Mouse (Mus musculus) limb, embryonic 14.5 days (tissue): ENCODE measurements around the gene Acot13. TPM values are rescaled to one million over a fixed set of nuclear protein-coding genes. Genes with fewer than 3 reads are reported as not detected.
A peak's percentile ranks its signal among the peaks of the same experiment; 100 is the strongest.

ENCODE experiments used
- ATAC-seq: fragments of 200-750 bp; cut with Nextera tagmentation; 2 replicates; pipeline ENCODE4 v1.8.0; 2017; ENCODE audit warnings: low read depth, moderate number of reproducible peaks, moderate TSS enrichment; ENCODE audit not compliant: low FRiP score
- DNase-seq: peaks from one replicate; pipeline ENCODE4 v3.0.0-alpha.2; 2015; ENCODE audit warnings: low spot score
- H3K27ac ChIP-seq: fragments of 300-500 bp; sonication (generic); replicated peaks from 2 replicates; pipeline ENCODE4 v1.5.1; 2014; ENCODE audit warnings: low read depth, mild to moderate bottlenecking, low read length, moderate library complexity, mixed read lengths
- H3K27me3 ChIP-seq: fragments of 300-500 bp; sonication (generic); 2 replicates; pipeline ENCODE4 v1.6.1; 2014; ENCODE audit warnings: low read length, mixed read lengths; ENCODE audit not compliant: control insufficient read depth, insufficient read depth
- H3K36me3 ChIP-seq: fragments of 300-500 bp; sonication (generic); 2 replicates; pipeline ENCODE4 v1.6.1; 2014; ENCODE audit warnings: mild to moderate bottlenecking, low read length, moderate library complexity, mixed read lengths; ENCODE audit not compliant: control insufficient read depth, insufficient read depth
- H3K4me1 ChIP-seq: fragments of 300-500 bp; sonication (generic); 2 replicates; pipeline ENCODE4 v1.6.1; 2014; ENCODE audit warnings: antibody characterized with exemption, low read length, mixed read lengths; ENCODE audit not compliant: control insufficient read depth, insufficient read depth
- H3K4me2 ChIP-seq: fragments of 300-500 bp; sonication (generic); replicated peaks from 2 replicates; pipeline ENCODE4 v1.6.1; 2014; ENCODE audit warnings: low read depth, mild to moderate bottlenecking, low read length, moderate library complexity; ENCODE audit not compliant: severe bottlenecking
- H3K4me3 ChIP-seq: fragments of 300-500 bp; sonication (generic); replicated peaks from 2 replicates; pipeline ENCODE4 v1.5.1; 2014; ENCODE audit warnings: low read length
- H3K9ac ChIP-seq: fragments of 300-500 bp; sonication (generic); 2 replicates; pipeline ENCODE4 v1.6.1; 2014; ENCODE audit warnings: mild to moderate bottlenecking, low read depth, low read length, moderate library complexity; ENCODE audit not compliant: severe bottlenecking
- H3K9me3 ChIP-seq: fragments of 300-500 bp; sonication (generic); 2 replicates; pipeline ENCODE4 v1.6.1; 2016; ENCODE audit warnings: low read length; ENCODE audit not compliant: control insufficient read depth
- POLR2A ChIP-seq: fragments of 200-500 bp; IDR thresholded peaks from 2 replicates; pipeline ENCODE4 v1.8.0; 2012; ENCODE audit warnings: inconsistent platforms, mild to moderate bottlenecking, moderate library complexity, borderline replicate concordance; ENCODE audit not compliant: insufficient read depth, insufficient read length; ENCODE audit errors: extremely low read depth
- WGBS: fragments of 180-500 bp; shearing (Covaris S2); extraction: QIAGEN DNeasy Blood & Tissue Kit; methylation state at CpG from one replicate; pipeline ENCODE4 v1.1.7; 2014; 5-methylcytosine and 5-hydroxymethylcytosine counted together
- polyA plus RNA-seq, 2 experiments: library from polyadenylated mRNA; depleted of rRNA in 1 of 2; stranded (reverse) in 1 of 2; unstranded in 1 of 2; fragments of >200 nt; fragmentation: Nextera tagmentation in 1 of 2; extraction: Ambion mirVana in 1 of 2; gene quantifications; 2 replicates each; pipeline versions ENCODE4 v1.2.1 to v1.2.3; 2012 to 2014

The Acot13 gene
- polyA plus RNA-seq (2012; rRNA removed) (35.5 and 44.8 TPM in 2 replicates), polyA plus RNA-seq (2014; fragmentation: Nextera tagmentation; extraction: Ambion mirVana) (70.5 and 76.7 TPM in 2 replicates)

DNA sequence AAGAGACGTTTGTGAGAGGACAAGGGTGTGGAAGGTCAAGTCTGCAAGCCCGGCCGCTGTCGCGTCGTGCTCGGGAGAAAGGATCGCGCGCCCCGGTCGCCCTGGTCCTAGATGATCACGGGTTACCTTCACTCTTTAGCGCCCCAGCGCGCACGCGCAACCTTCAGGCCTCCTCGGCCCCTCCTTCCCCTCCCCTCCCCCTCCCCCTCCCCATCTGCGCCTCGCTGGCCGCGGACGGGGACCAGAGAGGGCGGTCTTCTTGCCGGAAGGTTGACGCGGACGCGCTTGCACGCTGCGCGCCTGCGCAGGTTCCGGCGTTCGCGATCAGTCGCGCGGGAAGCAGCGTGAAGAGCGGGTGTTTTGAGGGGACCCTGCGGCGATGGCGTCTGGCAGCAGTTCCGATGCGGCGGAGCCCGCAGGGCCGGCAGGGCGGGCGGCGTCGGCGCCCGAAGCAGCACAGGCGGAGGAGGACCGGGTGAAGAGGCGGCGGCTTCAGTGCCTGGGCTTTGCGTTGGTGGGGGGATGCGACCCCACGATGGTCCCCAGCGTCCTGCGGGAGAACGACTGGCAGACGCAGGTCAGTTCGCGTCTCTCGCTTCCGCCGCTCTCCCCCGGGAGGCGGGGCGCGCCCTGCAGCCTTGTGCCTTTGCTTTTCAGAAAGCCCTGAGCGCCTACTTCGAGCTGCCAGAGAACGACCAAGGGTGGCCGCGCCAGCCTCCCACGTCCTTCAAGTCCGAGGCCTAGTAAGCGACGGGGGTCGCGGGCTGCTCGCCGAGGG is at the start of gene Acot13, which contains the start of gene Tdp2:
Gene Acot13, minus strand, starts transcription at position 188 of the 778 bp plus-strand sequence.
Gene Tdp2, plus strand, starts transcription at position 327 of the 778 bp plus-strand sequence.
- Histone ChIP-seq H3K27me3 (no peaks in the 10 kb centered on the region), H3K4me2 (peak within 1 kb of the TSS; percentile 74), H3K9ac (peak within 1 kb of the TSS; percentile 92), H3K4me3 (peak within 1 kb of the TSS; percentile 94), H3K27ac (peak within 1 kb of the TSS; percentile 86), H3K4me1 (peaks cover 20% of the 10 kb centered on the region), H3K9me3 (no peaks in the 10 kb centered on the region), H3K36me3 (peaks cover 4% of the 10 kb centered on the region; the same call in 1 of the 2 replicates)
- TF ChIP-seq POLR2A, result peak; percentile 85; the same call in 1 of the 2 replicates
- DNase-seq (peak; percentile 94), ATAC-seq (peak; percentile 96)
- WGBS, result under 1% methylated on average over 51 of the region's 90 CpGs

DNA sequence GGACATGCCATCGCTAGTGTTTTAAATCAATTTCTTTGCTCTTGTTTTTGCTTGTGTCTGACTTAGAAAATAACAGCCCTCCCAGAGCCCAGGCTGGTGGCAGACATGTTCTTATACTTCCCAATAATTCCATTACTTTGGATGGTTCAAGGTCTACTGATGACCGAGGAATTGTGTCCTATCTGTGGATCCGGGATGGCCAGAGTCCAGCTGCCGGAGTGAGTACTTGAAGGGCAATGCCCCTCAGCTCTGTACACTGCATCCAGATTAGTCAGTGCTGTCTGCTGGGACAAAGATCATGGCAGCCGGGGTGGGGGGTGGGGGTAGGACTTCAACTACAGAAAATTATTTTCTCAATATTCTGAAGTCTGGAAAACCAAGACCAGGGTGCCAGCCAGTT is 49.4 kb upstream of the Acot13 start:
- no peak overlapping the region for H3K27ac ChIP-seq
- no peaks in the 10 kb centered on the region for H3K27me3 ChIP-seq
- ATAC-seq, result no peak
- TF ChIP-seq POLR2A, result no peak
- WGBS, result 93% methylated on average over 5 of the region's 5 CpGs
- no peaks in the 10 kb centered on the region for H3K4me1 ChIP-seq
- H3K9me3 ChIP-seq, result no peaks in the 10 kb centered on the region; the same call in 1 of the 2 replicates
- no peak overlapping the region for H3K4me2 ChIP-seq
- no peak overlapping the region for H3K4me3 ChIP-seq
- DNase-seq, result no peak
- H3K36me3 ChIP-seq, result no peaks in the 10 kb centered on the region
- H3K9ac ChIP-seq, result no peak overlapping the region

DNA sequence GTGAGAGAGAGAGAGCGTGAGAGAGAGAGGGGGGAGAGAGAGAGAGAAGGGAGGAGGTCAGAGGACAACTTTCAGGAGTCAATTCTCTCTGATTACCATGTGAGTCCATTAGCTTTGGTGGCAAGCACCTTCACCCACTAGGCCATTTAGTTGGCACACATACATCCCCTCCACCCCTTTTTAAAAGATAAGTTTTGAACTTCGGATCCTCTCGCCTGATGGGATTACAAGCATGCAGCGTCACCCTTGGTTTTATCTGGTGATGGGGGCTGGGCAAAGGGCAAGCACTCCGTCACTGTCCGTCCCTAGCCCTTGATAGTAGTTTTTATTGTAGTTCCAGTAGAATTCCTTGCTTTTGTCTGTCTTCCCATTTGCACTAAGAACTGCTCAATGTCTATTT is 48.9 kb upstream of the Acot13 start:
- Histone ChIP-seq H3K4me3 (no peak overlapping the region), H3K4me1 (no peaks in the 10 kb centered on the region), H3K36me3 (no peaks in the 10 kb centered on the region), H3K27me3 (no peaks in the 10 kb centered on the region), H3K9me3 (no peaks in the 10 kb centered on the region; the same call in 1 of the 2 replicates), H3K4me2 (no peak overlapping the region), H3K27ac (no peak overlapping the region), H3K9ac (no peak overlapping the region)
- no peak for TF ChIP-seq POLR2A
- no peak for DNase-seq
- ATAC-seq, result no peak
- WGBS, result 86% methylated on average over 6 of the region's 6 CpGs

DNA sequence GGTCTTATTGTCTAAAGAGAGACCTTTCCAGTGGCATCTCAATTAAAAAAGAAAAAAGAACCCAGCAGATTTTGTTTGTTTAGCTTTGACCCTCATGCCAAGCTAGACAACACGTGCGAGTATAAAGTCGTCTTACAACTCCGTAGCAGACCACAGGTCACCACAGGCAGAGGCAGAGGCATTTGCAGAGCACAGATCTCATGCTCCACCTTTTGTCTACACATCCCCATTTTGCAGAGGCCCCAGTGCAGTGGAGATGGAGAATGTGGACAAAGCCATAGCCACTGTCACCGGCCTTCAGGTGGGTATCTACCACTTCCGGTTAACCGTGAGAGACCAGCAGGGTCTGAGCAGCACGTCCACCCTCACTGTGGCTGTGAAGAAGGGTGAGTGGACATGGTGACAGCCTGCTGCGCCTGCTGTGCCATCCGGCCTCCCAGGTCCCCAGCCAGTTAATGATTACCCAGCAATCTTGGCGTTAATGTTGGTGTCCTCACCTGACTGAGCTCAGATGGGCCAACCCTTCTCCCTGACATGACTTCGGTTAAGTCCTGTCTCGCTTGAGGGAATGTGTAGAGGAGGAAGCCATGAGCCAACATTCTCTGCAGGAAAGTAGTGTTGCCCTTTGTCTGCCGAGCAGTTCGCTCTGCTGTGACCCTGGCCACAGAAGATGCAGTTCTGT is 48.2 kb upstream of the Acot13 start:
- WGBS, result 92% methylated on average over 15 of the region's 15 CpGs
- TF ChIP-seq POLR2A, result no peak
- H3K27ac ChIP-seq, result no peak overlapping the region
- no peak overlapping the region for H3K9ac ChIP-seq
- H3K4me2 ChIP-seq, result no peak overlapping the region
- H3K36me3 ChIP-seq, result no peaks in the 10 kb centered on the region
- no peak for DNase-seq
- no peak overlapping the region for H3K4me3 ChIP-seq
- no peaks in the 10 kb centered on the region for H3K4me1 ChIP-seq
- H3K27me3 ChIP-seq, result no peaks in the 10 kb centered on the region
- no peaks in the 10 kb centered on the region for H3K9me3 ChIP-seq
- no peak for ATAC-seq

DNA sequence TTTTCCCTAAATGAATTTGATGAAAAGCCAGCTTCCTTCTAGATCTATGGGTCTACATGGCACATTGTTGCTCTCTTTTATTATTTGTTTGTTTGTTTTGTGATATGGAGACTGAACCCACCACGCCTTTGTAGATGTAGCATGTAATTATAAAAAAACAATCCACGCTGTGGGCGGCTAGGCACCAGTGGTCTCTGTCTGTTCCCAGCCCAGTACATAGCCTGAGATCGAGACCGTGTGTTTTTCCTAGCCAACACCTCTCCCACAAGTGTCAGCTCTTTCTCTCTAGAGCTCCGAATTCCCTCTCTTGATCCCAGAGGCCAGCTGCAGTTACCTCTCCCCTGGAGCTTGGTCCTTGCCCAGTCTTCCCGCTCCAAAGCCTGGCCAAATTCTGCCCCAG is 36.9 kb upstream of the Acot13 start:
- DNase-seq (no peak), ATAC-seq (no peak)
- H3K9ac ChIP-seq, result no peak overlapping the region
- H3K4me1 ChIP-seq, result no peaks in the 10 kb centered on the region
- no peak overlapping the region for H3K4me3 ChIP-seq
- no peaks in the 10 kb centered on the region for H3K36me3 ChIP-seq
- no peak overlapping the region for H3K27ac ChIP-seq
- WGBS, result 90% methylated on average over 7 of the region's 7 CpGs
- no peak overlapping the region for H3K4me2 ChIP-seq
- H3K27me3 ChIP-seq, result no peaks in the 10 kb centered on the region
- no peak for TF ChIP-seq POLR2A
- H3K9me3 ChIP-seq, result no peaks in the 10 kb centered on the region
